Mouse (Mus musculus) myocyte (in vitro differentiated cells): ENCODE data around the gene Ybx2.

Source experiments
- E2F4 ChIP-seq: IDR thresholded peaks from one replicate; pipeline ENCODE4 v1.6.1; 2011; ENCODE audit warnings: mild to moderate bottlenecking, control low read depth, moderate library complexity; ENCODE audit not compliant: insufficient read depth
- MYOG ChIP-seq, 3 experiments: IDR thresholded peaks; one replicate each; pipeline ENCODE4 v1.6.1; 2011; ENCODE audit warnings: control low read depth in 2 of 3, low read depth in 2 of 3, mild to moderate bottlenecking in 2 of 3; ENCODE audit not compliant: insufficient read length in 2 of 3, control insufficient read depth in 1 of 3, insufficient read depth in 1 of 3
- POLR2A ChIP-seq: IDR thresholded peaks from one replicate; pipeline ENCODE4 v1.6.1; 2011; ENCODE audit warnings: low read depth, mild to moderate bottlenecking, control low read depth, moderate library complexity; ENCODE audit not compliant: insufficient read length
- POLR2AphosphoS2 ChIP-seq: IDR thresholded peaks from one replicate; pipeline ENCODE4 v1.6.1; 2011; ENCODE audit warnings: low read depth, control low read depth; ENCODE audit not compliant: insufficient read length
- REST ChIP-seq: IDR thresholded peaks from one replicate; pipeline ENCODE4 v1.6.1; 2011; ENCODE audit warnings: mild to moderate bottlenecking, control low read depth, moderate library complexity; ENCODE audit not compliant: insufficient read depth, insufficient read length
- SRF ChIP-seq: IDR thresholded peaks from one replicate; pipeline ENCODE4 v1.6.1; 2011; ENCODE audit warnings: low read depth; ENCODE audit not compliant: control insufficient read depth, insufficient read length
- TCF12 ChIP-seq: IDR thresholded peaks from one replicate; pipeline ENCODE4 v1.6.1; 2011; ENCODE audit warnings: mild to moderate bottlenecking, control low read depth; ENCODE audit not compliant: poor library complexity, insufficient read depth, severe bottlenecking
- USF1 ChIP-seq: IDR thresholded peaks from one replicate; pipeline ENCODE4 v1.6.1; 2011; ENCODE audit warnings: low read depth, mild to moderate bottlenecking, control low read depth, moderate library complexity

- TF ChIP-seq POLR2AphosphoS2, result no peak
- no peak for TF ChIP-seq MYOG (IDR thresholded peaks at IDR 0.05; ENCODE audit: control insufficient read depth in 1 of 3, insufficient read depth in 1 of 3, insufficient read length in 2 of 3, low read depth in 2 of 3)
- TF ChIP-seq SRF, result no peak
- TF ChIP-seq TCF12, result no peak
- no peak for TF ChIP-seq USF1
- no peak for TF ChIP-seq POLR2A
- TF ChIP-seq REST, result no peak
- no peak for TF ChIP-seq E2F4
Measured at GRCm38 (mm10) chr11:69950807-69951459, 15.3 kb downstream of the Ybx2 start.
